Mouse (Mus musculus) bone marrow macrophage, adult 2 months (primary cell): ENCODE measurements around the gene Fam129a.

Experiments used
- CTCF ChIP-seq: IDR thresholded peaks from 2 replicates; pipeline ENCODE4 v1.5.1; 2012; ENCODE audit warnings: low read depth, mild to moderate bottlenecking, low read length, moderate library complexity
- POLR2A ChIP-seq: IDR thresholded peaks from 2 replicates; pipeline ENCODE4 v1.6.1; 2012; ENCODE audit warnings: mild to moderate bottlenecking, low read depth, low read length, borderline replicate concordance

DNA sequence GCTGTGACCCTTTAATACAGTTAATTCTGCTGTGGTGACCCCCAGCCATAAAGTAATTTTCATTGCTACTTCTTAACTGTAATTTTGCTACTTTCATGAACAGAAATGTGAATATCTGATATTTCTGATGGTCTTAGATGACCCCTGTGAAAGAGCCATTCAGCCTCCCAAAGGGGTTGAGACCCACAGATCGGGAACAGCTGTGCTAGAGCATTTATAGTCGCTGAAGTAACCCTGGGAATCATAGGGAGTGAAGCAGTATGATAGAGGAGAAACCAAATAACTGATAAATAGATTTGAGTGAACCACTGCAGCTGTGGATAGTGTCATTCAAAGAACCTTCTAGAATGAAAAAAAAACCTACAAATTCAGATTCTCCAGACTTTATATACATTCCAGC is 60.1 kb downstream of the Fam129a start:
- TF ChIP-seq POLR2A (no peak), CTCF (no peak)
